Mouse (Mus musculus): ENCODE data around the gene Vamp3.
"Not testable (repeated sequence)": the region's sequence is repeated elsewhere in the genome, so short reads cannot be mapped to it uniquely, and the experiment has no call there.

Vamp3 gene

DNA sequence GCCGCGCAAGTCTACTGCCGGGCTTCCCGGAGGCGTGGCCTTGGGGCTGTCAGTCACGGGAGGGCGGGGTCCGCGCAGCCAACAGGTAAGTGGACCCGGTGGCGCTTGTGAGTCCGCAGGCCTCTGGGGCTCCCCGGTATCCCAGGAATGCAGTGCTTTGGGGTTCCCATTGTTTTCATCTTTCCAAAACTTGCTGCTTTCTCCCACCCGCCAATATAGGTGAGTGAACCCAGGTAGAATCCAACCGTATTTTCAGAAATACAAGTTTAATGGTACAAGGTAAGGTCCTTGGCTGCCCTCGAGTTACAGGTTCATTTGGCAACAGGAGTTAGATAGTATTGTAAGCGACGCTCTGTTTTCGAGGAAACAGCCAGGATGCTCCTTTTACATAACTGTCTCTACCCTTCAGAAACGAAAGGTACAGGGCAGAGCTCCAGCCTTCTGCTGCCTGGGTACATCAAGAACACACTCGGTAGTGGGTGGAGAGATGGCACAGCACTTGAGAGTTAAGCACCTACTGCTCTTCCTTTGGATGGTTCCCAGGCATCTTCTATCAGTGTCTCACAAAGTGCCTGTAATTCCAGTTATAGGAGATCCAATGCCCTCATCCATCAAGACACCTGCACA, 12.7 kb downstream of the Vamp3 start:
- DNase-seq (ENCODE audit: extremely low spot score, low spot score) = no peak

DNA sequence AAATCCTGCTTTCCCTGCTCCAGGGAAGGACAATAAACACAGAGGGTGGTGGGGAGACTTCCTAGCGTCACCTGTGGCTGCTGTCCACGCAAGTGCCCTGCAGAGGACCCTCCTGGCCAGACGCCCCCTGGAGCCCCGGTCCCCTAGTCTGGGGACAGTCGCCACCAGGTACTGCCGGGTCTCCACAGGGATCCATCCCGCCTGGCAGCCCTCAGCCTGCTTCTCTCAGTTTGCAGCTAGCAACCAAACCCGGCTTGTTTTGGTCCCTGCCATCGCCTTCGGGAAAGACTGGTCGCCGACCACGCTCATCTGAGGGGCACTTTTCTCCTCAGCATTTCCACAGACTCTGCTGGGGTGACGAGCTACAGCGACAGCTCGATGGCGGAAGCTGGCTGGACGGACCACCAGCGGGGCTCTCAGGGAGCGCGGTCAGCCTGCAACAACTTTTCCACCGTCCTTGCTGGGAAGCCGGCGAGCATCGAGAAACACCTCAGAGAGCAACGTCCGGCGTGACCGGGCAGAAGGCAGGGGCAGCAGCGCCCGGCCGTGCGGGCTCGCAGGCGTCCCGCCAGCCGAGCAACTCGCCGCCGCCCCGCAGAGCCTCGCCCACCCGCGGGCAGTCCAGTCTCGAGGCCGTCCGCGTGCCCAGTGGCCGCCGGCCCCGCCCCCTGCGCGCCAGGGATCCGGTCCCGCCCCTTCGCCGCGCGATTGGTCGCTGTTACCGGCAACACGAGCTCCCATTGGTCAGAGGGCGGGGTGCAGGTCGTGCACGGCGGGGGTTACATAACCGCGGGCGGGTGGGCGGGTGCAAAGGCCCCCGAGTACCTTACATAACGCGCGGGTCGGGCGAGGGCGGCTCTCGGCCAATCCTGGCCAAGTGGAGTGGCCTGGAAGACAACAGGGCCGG, 13.5 kb downstream of the Vamp3 start, which contains the start of gene Per3:
Gene Per3 (minus strand): TSS at position 629 of the 907 bp plus-strand sequence.
- DNase-seq (ENCODE audit: extremely low spot score, low spot score) = peak; percentile 97

DNA sequence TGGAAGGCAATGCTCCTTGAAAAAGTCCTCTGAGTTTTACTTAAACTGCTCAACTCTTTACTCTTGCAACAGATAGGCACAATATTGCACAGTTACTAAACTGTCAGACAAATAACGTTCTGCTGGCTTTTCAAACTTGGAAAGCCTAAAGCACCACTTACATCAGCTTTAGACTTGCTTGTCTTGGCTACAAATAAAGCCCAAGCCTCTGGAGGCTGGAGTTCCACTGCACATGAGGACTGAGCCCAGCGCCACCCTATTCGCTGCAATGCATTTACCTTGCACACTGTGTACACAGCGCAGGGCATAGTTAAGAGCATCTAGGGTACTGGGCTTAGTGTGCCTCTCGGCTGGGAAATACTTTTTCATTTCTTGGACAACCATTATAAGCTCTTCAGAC, 14.5 kb downstream of the Vamp3 start:
- no peak for DNase-seq (ENCODE audit: extremely low spot score, low spot score)

DNA sequence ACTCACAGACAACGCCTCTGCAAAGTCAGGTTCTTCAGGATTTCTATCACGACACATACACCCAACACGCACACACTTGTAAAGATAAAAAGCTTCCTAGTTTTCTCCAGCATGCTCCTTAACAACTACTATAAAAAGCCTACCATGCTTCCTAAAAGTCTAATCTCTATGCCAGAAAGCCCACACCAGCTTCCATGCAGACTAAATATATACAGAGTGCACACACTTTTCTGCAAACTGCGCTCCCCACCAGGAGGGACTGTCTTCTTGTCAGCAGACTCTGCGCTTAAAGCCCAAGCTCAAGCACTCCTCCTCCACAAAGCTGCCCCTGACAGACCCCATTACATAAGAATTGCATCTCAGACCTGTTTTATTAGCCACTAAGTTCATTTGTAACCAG, 16.3 kb downstream of the Vamp3 start:
- DNase-seq (ENCODE audit: extremely low spot score, low spot score) = no peak

DNA sequence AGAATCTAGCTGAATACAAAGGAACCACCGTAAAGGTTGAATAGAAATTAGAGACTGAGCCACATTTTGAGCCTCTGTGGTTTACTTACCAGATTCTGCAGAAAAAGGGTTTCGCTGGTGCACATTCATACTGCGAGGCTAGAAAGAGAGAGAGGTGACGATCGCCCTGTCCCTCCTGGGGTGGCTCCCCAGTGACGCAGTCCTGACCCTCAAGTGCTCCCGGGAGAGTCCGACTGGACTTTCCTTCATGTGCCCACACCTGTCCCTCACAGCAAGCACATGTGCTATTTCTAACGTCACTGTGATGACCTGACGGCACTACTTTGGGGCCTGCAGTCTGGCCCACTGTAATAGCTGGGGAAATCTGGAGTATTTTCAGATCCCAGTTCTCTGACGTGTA, 20.0 kb downstream of the Vamp3 start:
- no peak for DNase-seq (ENCODE audit: extremely low spot score, low spot score)

DNA sequence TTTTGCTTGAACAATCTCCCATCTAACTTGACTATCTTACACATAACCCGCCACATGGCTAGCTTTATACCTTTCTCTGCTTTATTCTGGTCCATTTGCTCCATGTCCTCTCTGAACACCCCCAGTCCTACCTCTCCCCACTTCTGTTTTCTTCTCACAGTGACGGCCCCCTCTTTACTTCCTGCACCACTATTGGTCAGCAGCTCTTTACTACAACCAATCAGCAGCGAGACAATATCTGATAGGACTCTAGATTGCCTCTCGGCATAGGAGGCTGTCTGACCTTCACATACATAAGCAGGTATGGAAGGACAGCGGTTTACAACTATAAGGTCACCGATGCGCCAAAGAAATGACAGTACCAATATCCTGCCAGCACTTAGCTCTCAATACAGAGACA, 21.2 kb downstream of the Vamp3 start:
- DNase-seq (ENCODE audit: extremely low spot score, low spot score) = no peak

DNA sequence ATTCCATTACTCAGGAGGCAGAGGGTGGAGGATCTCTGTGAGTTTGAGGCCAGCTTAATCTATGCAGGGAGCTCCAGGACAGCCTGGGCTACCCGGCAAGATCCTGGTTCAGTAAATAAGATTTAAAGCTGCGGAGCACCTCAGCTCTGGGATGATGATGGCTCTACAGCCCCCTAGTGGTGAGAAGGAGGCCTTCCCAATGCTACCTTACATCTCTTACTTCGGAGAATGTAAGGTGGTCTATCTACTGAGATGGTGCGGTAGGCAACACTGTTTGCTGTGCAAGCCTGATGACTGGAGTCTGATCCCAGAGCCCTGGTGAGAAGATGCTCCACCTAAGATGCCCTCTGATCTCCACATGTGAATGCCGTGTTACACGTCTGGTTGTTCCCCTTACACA, 30.8 kb downstream of the Vamp3 start:
- DNase-seq (ENCODE audit: extremely low spot score, low spot score) = peak; percentile 31

DNA sequence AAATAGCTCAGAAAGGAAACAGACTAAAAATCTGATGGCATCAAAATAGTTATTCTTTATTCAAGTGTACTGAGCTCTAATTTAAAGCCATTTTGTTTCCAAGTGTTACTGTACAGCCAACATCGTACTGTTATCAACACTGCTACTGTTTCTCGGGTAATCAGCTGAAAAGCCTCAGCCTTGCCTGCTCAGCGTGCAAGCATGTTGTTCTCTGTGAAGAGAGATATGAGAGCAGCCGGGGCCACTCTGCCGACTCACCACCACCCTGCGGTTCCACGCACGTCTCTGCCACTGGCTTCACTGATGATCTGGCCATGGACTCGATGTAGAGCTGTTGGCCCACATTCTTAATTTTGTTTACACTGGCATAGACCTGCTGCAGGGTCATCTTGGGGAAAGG, 33.6 kb downstream of the Vamp3 start:
- DNase-seq (ENCODE audit: extremely low spot score, low spot score) = no peak

DNA sequence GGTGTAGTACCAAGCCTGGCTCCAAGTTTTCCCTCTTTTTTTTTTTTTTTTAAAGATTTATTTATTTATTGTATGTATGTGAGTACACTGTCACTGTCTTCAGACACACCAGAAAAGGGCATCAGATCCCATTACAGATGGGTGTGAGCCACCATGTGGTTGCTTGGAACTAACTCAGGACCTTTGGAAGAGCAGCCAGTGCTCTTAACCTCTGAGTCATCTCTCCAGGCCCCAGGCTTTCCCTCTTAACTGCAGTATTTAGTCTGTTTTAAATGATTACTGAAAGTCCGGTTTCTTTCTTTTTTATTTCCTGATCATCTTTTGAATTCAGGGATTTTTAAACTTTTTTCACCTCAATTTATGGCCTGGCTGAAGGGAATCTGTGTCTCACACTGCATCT, 40.4 kb downstream of the Vamp3 start:
- DNase-seq (ENCODE audit: extremely low spot score, low spot score) = not testable (repeated sequence)

DNA sequence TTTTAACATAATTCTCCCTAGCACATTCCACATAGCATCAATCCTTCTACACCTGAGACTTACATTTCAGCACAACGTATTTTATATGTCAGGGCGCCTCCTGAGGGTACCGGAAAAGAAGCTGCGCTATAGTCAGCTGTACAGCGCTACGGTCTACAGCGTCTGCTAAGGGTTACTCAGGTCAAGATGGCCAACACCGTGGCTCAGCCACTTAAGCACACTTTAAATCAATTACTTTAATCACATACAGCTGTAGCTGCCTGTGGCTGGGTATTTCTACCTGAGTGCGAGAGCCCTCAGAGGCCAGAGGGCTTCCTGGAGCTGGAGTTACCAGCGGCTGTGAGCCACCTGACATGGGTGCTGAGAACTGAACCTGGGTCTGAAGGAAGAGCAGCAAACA, 41.8 kb downstream of the Vamp3 start:
- no peak for DNase-seq (ENCODE audit: extremely low spot score, low spot score)

DNA sequence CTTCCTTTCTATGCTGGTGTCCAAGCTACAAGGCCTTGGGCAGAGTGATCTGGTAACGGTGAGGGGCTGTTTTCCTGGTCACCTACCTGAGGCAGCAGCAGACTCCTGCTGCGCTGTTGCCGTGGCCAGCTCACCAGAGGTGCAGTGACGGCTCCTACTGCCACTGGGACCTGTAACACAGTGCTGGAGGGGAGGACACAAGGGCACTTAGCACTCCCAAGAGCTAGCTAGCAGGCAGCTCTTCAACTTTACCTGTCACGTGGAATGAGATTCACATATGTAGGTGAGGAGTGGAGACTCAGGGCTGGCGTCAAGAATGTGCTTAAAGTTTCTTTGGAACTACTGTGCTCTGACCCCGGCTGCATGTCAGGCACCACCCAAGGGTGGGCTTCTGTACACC, 47.4 kb downstream of the Vamp3 start:
- no peak for DNase-seq (ENCODE audit: extremely low spot score, low spot score)

DNA sequence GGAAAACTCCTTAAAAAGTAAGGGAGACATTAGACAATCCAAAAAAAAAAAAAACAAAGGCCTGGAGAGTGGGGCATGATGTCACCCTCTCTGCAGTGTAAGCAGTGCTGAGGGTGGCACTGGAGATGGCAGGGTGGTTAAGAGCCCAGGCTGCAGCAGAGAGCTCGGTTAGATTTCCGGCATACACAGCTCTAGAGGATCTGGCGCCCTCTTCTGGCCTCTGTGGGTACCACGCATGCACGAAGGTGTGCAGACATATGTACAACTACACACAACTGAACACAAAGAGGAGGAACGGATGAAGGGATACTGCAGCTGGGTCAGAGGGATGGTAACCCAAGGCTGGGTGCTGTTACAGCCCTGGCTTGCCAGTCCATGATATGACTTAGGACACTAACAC, 50.8 kb downstream of the Vamp3 start:
- peak; percentile 47 for DNase-seq (ENCODE audit: extremely low spot score, low spot score)

DNA sequence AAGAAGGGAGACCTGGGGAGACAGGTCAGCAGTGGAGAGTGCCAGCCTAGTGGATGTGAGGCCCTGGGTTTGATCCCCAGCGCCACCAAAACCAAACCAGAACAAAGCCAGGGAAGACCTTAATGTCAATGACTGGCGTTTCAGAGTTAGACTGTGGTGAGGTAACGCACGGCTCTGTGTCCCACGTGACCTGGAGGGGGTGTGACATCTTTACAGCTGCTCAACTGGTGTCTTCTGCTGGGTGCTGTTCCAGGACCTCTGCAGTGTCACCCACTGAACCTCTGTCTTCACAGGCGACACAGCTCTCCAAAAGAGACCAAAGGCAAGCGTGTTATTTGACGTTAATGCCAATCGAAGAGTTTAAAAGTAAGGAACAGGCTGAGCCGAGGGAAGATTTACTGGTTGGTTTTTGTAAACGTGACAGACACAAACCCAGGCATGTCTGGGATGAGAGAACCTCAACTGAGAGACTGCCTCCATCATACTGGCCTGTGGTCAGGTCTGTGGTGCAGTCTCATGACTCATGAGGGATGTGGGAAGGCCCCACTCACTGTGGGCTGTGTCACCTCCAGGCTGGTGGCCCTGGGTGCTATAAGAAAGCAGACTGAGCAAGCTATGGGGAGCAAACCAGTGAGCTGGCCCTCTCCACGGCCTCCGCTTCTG, 52.0 kb downstream of the Vamp3 start:
- no peak for DNase-seq (ENCODE audit: extremely low spot score, low spot score)

DNA sequence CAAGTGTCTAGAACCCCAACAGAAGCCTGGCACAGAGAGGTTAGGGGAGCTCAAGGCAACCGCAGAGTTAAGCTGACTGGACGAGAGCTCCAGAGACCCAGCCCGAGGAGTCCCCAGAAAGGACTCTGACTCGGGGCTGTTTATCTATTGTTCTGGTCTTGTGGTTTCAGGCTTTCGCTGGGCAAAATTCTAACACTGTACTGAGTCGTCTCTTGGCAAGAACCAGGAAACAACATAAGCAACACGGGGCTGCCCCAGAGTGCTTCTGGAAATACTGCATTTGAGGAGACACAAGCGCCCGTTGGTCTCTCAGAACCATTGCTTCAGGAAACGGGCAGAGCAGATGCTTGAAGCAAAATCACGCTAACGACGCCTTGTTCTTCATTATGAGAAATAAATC, 56.4 kb downstream of the Vamp3 start:
- DNase-seq (ENCODE audit: extremely low spot score, low spot score) = no peak

DNA sequence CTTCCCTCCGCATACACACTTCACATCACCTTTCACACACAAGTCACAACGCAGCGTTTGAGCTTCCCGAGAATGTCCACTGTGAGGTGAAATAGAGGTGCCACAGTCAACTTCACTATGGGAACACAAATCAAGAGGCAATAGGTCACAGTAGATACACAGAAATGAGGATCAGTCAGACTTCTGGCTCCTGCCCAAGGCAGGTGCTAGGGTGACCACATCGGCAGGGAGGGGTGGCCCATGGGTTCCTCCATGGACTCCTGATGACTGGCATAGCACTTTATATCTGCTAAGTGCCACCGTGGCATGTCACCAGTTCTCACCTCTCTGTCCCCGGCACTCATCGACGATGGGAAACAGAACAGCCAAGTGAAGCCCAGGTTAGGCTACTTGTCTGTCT, 59.1 kb downstream of the Vamp3 start:
- DNase-seq (ENCODE audit: extremely low spot score, low spot score) = no peak
